Mouse (Mus musculus) neural tube, embryonic 10.5 days (tissue): ENCODE results near the gene Pnmt.

ENCODE experiments used
- DNase-seq: peaks from one replicate; pipeline ENCODE4 v3.0.0-alpha.2; 2017; ENCODE audit warnings: low spot score; ENCODE audit errors: extremely low spot score

Pnmt gene

GRCm38 (mm10) chr11:98413731-98414130, 27.5 kb downstream of the Pnmt start:
- DNase-seq: no peak

DNA sequence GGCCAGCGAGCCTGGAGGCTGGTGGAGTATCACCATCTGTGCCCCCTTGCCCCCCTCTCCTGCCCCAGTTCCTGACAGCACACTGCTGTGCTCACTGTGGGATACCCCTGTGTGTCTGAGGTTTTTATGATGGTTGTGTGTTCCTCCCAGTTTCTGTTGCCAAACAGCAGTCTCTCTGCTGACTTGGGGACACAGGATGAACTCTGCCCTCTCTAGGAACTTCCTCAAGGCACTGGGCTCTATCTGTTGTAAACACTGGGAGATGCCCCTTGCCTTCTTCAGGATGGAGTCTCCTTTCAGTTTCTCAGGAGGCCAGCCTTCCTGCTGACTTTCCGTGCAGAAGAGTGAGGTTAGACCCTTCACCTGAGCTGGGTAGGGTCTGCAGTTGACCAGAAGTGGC, 27.9 kb downstream of the Pnmt start:
- no peak for DNase-seq

DNA sequence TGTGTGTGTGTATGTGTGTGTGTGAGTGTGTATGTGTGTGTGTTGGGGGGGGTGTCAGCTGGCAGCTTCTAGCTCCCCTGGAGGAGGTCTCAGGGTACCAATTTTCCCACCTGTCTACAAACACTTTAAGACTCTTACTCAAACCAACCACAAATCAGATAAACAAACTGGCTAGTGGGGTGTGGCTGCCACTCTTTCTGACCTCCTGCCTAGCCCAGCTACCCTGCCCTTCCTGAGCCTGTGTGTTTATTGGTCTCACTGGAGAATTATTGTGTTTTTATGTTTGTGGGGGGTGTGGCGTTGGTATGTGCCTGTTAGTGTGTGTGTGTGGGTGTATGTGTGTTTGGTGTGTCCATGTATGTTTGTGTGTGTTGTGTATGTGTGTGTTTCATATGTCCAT, 30.8 kb downstream of the Pnmt start:
- DNase-seq: no peak

DNA sequence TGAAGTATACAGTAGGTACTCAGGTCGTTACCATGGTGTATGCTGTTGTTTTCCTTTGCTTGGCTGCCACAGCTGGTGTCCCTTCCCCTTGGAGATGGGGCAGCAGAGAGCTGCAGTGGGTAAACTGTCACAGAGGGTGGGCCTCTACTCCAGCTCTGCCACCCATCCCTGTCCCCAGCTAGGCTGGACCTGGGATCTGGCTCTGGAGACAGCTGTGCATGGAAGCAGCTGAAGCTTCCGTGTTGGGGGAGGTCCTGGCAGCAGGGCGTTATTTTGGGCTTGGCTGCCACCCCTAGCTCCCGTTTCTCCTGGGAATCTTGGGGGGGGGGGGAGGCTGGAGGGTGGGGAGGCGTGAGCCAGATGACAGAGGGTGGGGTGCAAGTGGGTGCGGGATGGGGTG, 32.0 kb downstream of the Pnmt start:
- DNase-seq: no peak

DNA sequence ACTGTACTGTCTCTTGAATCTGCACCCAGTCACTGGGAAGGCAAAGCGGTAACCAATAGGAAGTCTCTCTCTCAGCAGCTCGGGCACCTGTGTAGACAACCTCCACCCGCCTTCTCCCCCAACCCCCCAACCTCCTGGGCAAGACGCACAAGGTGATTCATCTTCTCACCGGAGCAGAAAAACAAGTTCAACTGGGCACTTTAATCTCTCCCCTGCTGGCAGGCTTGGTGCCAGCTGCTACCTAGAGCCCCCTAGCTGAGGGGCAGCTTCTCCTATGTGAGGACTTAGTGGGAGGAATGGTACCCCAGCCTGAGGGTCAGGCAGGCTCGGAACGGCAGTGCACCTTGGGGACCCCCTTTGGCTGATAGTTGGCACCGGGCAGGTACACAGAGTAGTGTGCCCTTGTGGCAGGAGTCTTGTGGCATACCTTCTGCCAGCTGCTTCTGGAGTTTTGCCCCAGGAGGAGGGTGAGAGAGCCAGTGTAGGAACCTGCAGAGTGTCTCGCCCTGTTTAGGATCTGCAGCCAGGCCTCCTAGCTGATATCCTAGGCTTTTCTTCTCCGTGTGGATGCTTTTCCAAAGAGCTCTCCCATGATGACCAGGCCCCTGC, 32.8 kb downstream of the Pnmt start:
- DNase-seq: no peak

DNA sequence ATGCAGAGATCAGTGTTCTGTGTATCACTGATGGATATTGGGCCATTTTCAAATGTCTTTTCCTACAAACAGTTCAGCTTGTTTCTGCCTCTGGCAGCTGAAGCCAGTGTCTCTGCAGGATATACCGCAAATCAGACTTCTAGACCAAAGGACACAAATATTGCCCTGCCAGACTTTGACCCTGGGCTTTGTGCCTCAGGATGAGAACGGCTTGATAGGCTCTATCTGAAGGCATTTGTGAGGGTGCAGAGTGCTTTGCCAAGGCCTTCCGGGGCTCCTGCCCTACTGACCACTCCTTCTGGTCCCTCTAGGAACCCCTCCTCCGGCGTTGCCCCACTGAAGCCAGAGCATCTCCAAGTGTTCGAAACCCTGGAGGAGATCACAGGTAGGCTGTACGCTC, 40.3 kb downstream of the Pnmt start:
- DNase-seq: no peak

- DNase-seq: no peak
Measured at GRCm38 (mm10) chr11:98428436-98428835, 42.2 kb downstream of the Pnmt start.

GRCm38 (mm10) chr11:98431743-98432502, 45.7 kb downstream of the Pnmt start:
- no peak for DNase-seq

- DNase-seq: no peak
Measured at GRCm38 (mm10) chr11:98435723-98436122, 49.5 kb downstream of the Pnmt start.

- DNase-seq: no peak
Measured at GRCm38 (mm10) chr11:98437441-98437840, 51.2 kb downstream of the Pnmt start.
